Mouse (Mus musculus): ENCODE measurements around the gene Hsd11b2. TPM values are rescaled to one million over a fixed set of nuclear protein-coding genes. Genes with fewer than 3 reads are reported as not detected.

The Hsd11b2 gene
- total RNA-seq (2021): 1 to 10 TPM; 1.9 to 2.1 TPM
- long read RNA-seq, experiment 1, partial matches to known transcripts: 1 of 2 reads
- long read RNA-seq, experiment 1, other reads (novel, unspliced or antisense): 0 of 2 reads
- long read RNA-seq, experiment 2, partial matches to known transcripts: 0 of 4 reads
- long read RNA-seq, experiment 2, other reads (novel, unspliced or antisense): 0 of 4 reads

DNA sequence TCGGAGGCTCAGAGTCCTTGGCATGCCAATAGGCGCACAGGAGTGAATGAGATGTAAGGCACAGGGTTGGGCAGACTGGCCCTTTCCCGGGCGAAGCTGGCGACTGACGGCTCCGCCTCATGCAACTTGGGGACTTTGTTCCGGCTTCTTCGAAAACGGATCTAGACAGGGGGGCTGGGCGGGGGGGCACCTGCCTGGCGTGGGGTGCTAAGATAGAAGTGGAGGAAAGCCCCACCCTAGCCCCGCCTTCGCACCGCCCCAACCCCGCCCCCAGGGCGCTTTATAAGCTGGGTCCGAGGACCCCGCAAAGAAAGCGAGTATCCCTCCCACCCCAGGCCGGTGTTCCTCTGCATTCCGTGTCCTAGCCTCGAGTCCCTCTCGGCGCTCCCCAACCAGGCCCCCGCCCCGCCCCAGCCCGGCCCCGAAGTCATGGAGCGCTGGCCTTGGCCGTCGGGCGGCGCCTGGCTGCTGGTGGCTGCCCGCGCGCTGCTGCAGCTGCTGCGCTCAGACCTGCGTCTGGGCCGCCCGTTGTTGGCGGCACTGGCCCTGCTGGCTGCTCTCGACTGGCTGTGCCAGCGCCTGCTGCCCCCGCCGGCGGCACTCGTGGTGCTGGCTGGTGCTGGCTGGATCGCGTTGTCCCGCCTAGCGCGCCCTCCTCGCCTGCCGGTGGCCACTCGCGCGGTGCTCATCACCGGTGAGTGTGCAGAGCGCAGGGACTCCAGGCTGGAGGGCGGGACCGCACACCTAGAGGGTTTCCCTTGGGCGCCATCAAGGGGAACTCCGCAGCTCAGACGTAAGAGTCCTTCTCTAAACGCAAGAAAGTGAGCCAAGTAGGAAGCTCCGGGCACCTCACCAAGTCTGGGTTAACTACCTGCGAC, at the start of gene Hsd11b2:
Gene Hsd11b2 (plus strand): TSS at position 320 of the 878 bp plus-strand sequence.
- intact Hi-C loops (cut with DNase I; ENCODE audit: low total_unique reads): loop anchor here (5.0 kb wide), 1 partner anchor 34 kb away; no protein-coding TSS in a partner anchor
- peak; percentile 74 for DNase-seq

DNA sequence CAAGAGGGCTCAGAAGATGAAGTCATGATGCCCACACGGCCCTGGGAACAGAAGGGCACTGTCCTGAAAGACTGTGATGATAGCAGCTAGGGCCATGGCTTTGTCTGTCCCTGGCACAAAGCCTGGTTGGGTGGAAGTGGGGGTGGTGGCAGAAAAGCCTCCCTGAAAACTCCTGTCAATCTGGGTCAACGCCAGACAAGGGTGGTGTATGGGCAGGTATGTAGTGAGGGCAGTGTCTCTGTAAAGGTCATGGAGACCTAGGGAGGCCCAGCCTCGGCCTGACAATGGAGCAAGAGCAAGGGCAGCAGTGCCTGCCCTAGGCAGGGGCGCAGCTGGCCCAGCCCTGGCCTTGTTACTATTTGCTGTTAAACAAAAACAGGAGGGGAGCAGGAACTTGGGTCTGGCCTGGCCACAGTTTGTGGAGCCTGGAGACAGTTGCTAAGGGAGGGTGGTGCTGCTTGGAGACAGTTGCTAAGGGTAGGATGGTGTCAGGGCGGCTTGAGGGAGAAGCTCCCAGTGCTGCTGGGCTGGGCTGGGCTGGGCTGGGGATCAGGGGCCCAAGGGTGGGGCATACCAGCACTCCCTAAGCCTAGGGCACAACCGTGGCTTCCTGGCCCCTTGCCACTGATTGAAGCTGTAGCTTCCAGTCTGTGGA, 49.4 kb upstream of the Hsd11b2 start:
- peak; percentile 59 for DNase-seq
- intact Hi-C loops (cut with DNase I; ENCODE audit: low total_unique reads): no loop called here

DNA sequence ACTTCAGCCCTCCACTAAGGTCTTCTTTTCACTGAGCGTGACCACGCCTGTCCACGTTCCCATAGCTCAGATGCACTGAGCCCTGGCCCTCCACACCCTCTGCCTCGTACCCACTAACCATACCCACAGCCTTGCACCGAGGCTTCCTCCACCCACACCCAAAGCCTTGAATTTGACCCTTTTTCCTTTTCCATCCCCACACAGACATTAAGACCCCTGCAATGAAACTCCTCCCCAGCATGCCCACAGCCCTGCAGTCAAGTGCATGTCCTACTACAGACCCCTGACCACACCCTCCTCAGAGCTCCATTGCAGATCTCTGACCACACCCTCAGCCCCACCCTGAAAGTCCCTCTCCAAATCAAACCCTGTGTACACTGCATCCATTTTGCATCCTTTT, 48.7 kb upstream of the Hsd11b2 start:
- no peak for DNase-seq
- intact Hi-C loops (cut with DNase I; ENCODE audit: low total_unique reads): no loop called here

DNA sequence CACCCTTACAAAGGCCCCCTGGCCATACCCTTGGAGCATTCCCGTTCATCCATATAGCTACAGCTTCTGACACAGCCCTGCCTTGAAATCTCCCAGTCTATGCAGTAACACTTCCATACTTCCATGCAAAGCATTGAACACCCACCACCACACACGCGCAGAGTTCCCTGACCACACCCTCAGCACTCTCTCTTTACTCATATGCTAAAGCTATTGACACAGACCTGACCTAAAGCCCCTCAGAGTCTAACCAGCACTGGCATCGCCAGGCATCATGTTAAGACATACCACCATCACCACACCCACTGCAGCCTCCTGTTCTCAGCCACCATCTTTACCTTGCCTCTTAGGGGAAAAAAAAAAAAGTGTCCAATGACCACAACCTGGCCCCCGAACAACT, 48.3 kb upstream of the Hsd11b2 start:
- no peak for DNase-seq
- intact Hi-C loops (cut with DNase I; ENCODE audit: low total_unique reads): no loop called here

DNA sequence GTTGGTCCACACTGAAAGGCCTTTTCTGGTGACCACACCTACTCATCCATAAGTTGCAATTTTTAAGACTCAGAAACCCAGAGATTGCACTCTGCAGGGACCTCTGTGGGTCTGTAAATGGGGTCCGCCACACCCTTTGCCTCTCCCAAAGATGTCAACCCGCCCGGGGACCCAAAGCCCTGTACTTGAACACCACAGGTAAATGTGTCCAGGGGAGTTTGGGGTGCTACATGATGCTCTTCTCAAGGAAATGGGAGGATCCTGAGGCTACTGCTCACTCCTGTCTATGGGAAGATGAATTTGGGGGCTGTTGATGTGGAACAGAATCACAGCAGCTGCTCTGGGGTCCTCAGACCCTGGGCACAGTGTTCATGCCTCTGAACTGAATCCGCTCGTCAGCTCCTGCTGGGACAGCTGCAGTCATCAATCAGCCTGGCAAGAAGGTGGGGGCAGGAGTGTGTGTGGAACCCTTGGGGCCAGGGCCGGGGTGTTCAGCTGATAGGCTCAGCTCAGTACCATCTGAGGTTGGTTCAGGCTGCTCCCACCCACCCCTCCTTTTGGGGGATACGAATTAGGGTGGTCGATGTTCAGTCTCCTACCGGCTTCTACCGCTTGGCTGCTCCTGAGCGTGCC, 47.8 kb upstream of the Hsd11b2 start:
- intact Hi-C loops (cut with DNase I; ENCODE audit: low total_unique reads): no loop called here
- DNase-seq: no peak

DNA sequence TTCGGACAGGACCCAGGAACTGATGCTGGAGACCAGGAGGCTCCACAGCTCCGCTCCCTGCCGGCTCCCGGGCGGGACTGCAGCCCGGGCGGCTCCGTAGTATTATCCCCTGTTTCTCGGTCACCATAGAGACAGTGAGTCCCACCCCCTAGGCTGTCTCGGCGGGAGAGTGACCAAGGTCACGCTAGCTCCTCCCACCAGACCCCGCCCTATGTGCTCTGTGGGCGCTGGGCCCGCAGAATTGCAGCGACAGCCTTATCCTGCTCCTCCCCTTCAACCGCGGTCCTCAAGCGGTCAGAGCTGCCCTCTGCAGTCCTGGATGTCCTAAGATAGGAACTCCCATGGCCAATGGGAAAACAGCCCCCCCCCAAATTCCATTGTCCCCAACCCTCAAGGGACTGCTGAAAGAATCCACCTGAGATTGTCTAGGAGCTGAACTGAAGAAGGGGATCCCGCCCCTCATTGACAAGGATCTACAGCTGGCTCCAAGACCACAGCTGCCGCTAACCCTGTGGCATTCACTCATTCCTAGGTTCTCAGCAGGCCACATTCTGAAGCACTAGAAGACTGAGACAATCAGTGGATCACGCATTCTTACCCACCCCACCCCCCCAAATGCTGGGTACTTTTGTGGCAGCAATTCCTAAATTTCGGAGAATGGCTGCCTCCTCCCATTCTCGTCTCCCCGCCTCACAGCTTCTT, 47.1 kb upstream of the Hsd11b2 start, which contains the start of gene Tppp3:
Gene Tppp3 (minus strand): TSS at position 213 of the 702 bp plus-strand sequence.
- intact Hi-C loops (cut with DNase I; ENCODE audit: low total_unique reads): no loop called here
- peak; percentile 98 for DNase-seq

DNA sequence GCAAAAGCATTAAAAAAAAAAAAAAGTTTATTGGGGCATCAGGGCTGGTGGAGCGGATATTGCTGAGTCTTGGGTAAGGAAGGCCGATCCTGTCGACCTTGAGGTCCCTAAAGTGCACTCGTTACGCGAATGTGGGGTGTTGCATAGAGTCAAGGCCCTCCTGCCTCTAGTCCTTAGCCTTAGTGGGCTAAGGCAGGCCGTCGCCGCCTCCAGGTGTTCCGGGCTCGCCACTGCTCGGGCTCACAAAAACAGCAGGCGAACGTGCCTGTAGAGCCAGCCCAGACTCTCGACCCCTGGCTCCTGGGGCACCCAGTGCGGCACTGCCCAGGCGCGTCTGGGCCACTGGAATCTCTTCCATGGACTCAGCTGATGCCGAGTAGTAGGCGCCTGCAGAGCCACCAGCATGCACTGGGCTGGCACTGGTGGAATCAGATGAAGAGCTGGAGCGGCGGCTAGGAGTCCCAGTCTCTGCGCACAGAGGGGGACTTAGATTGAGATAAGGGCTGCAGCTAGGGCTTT, 46.1 kb upstream of the Hsd11b2 start:
- no peak for DNase-seq
- intact Hi-C loops (cut with DNase I; ENCODE audit: low total_unique reads): no loop called here

DNA sequence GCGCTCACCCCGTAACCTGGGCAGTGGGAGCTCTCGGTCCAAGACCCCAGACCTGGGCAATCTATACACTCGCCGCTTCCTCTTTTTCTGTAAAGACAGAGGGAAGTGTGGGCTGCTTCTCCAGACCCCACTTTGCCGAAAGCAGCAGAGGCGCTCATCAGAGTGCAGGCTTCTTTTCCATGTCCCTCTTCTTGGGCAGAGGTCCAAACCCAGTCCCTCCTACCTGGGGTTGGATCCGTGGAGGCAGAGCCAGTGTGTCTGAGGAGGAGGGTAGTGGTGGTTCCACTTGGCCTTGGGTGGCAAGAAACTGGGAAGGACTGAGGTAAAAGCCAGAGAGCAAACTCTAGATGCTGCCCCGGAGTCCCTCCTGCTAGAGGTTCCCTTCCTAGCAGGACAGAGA, 45.6 kb upstream of the Hsd11b2 start:
- intact Hi-C loops (cut with DNase I; ENCODE audit: low total_unique reads): no loop called here

GRCm38 (mm10) chr8:105473816-105474606, 44.5 kb upstream of the Hsd11b2 start:
- DNase-seq: peak; percentile 70
- intact Hi-C loops (cut with DNase I; ENCODE audit: low total_unique reads): no loop called here

More for the DNA sequence above, 45.6 kb upstream of the Hsd11b2 start:
- DNase-seq: no peak

DNA sequence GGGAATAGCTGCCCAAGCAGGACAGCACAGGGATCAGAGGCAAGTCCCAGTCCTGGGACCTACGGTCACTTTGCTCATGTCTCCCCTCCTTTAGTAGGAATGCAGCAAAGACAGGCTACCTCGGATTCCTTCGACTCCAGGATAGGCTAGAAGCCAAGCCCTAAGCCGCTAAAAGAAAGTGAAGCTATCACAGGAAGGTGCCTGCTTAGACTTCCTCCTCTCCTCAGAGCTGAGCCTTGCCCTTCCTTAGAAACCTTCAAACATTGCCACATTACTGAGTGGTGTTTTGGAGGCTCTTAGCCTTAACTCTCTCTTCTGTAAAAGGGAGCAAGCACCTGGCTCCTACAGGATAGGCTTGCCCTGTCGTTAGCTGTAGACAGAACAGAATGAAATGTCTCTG, 43.9 kb upstream of the Hsd11b2 start:
- DNase-seq: no peak
- intact Hi-C loops (cut with DNase I; ENCODE audit: low total_unique reads): loop anchor here (5.0 kb wide), 2 partner anchors 37 to 112 kb away; no protein-coding TSS in a partner anchor

DNA sequence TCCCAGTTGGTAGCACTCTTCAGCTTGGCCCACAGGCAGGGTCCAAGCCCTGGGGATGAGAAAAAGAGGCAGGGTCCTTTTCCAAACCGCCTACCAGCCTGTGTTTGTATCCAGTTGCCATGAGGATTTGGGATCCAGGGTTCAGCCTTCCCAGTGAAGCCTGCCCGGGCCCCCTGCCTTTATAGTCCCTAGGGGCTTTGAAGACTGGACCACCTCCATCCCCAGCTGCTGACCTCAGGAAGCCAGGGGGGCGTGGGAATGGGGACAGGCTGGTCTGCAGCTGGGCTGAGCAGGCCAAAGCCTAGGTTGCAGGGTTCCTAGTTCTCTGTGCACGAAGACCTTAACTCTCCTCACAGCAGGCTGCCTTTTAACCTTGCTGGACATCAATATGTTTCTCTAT, 43.3 kb upstream of the Hsd11b2 start:
- DNase-seq: peak; percentile 79
- intact Hi-C loops (cut with DNase I; ENCODE audit: low total_unique reads): loop anchor here (5.0 kb wide), 2 partner anchors 38 to 113 kb away; no protein-coding TSS in a partner anchor

GRCm38 (mm10) chr8:105475742-105476141, 42.8 kb upstream of the Hsd11b2 start:
- intact Hi-C loops (cut with DNase I; ENCODE audit: low total_unique reads): loop anchor here (5.0 kb wide), 2 partner anchors 38 to 113 kb away; no protein-coding TSS in a partner anchor
- DNase-seq: no peak

DNA sequence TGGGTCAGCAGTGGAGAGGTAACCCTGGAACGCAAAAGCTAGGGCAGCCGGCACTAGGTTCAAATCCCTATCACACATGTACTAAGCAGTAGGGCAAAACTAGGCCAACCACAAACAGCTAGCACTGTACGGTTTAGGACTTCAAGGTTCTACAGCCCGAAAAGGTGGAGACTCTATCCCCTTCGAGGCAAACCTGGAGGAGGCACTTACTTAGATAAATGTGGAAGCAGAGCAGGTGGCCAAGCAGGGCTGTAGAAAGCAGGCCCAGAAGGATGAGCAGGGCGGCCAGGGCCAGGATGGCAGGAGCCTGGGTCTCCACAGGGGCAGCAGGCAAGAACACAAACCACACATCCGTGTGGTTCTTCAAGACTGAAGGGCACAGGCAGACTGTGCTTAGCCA, 42.4 kb upstream of the Hsd11b2 start:
- no peak for DNase-seq
- intact Hi-C loops (cut with DNase I; ENCODE audit: low total_unique reads): loop anchor here (5.0 kb wide), 2 partner anchors 39 to 114 kb away; no protein-coding TSS in a partner anchor

DNA sequence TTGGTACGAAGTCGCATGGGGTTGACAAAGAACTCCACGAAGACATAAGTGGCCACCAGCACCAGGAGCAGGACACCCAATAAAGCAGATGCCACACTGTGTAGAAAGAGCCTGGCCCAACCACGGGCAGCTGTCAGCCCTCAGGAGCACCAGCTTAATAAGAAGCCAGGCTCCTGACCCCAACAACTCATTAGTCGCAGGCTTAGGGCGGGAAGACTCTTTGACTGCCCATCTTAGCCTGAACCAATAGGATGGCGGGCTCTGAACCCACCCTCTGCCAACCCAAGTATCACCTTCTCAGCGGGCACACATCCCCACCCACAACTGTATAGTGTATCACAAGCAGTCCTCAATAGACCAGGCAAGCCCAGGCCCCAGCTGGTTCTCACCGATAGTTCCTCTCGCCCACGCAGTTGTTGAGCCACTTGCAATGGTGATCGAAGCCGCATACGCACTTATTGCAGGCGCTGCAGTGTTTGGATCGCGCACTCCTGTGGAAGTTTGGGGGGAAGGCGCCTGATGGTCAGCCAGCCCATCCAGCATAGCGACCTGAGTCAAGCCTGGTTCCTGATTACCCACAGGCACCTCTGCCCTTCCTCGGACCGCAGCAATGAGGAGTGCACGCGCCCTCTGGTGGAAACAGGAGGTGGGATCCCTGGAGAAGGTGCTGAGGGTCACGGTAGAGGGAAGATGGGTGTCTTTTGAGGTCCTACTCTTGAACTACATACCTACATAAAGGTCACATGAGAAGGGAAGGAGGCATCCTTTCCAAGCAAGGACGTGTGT, 41.7 kb upstream of the Hsd11b2 start:
- DNase-seq: peak; percentile 75
- intact Hi-C loops (cut with DNase I; ENCODE audit: low total_unique reads): loop anchor here (5.0 kb wide), 2 partner anchors 40 to 115 kb away; no protein-coding TSS in a partner anchor

GRCm38 (mm10) chr8:105477792-105478191, 40.8 kb upstream of the Hsd11b2 start:
- no peak for DNase-seq

GRCm38 (mm10) chr8:105481013-105481412, 37.5 kb upstream of the Hsd11b2 start:
- DNase-seq: no peak
- intact Hi-C loops (cut with DNase I; ENCODE audit: low total_unique reads): no loop called here

More at GRCm38 (mm10) chr8:105477792-105478191, 40.8 kb upstream of the Hsd11b2 start:
- intact Hi-C loops (cut with DNase I; ENCODE audit: low total_unique reads): loop anchor here (5.0 kb wide), 2 partner anchors 40 to 115 kb away; no protein-coding TSS in a partner anchor

DNA sequence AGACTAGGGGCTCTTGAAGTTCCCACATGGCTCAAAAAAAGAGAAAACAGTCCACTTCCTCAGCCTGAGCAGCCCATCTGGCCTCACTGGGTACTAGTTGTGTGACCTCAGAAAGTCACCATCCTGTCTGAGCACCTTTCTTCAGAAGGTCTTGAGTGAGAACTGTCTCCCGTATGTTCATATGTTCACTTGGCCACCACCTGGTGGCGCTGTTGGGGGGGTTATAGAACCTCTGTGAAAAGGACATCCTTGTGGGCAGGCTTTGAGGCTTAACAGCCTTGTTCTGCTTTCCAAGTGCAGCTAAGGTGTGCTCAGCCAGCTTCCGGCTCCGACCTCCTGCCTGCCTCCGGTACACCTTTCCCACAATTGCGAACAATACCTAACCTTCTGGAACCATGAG, 37.1 kb upstream of the Hsd11b2 start:
- intact Hi-C loops (cut with DNase I; ENCODE audit: low total_unique reads): no loop called here

More for the DNA sequence above, 37.1 kb upstream of the Hsd11b2 start:
- DNase-seq: peak; percentile 59

Data from gastrocnemius, postnatal 14 days (tissue).